Mouse (Mus musculus): ENCODE data around the gene Sar1b.
"Not testable (repeated sequence)": the region's sequence is repeated elsewhere in the genome, so short reads cannot be mapped to it uniquely, and the experiment has no call there.

The Sar1b gene

GRCm38 (mm10) chr11:51780773-51781267 is 17.3 kb downstream of the Sar1b start:
- DNase-seq = no peak

- DNase-seq = no peak
Measured at GRCm38 (mm10) chr11:51782721-51783120, 19.2 kb downstream of the Sar1b start.

- DNase-seq = peak; percentile 72 to 76
Measured at GRCm38 (mm10) chr11:51785926-51786325, 22.4 kb downstream of the Sar1b start.

- not testable (repeated sequence) for DNase-seq
Measured at GRCm38 (mm10) chr11:51789735-51790134, 26.2 kb downstream of the Sar1b start.

GRCm38 (mm10) chr11:51790662-51791061 is 27.2 kb downstream of the Sar1b start:
- no peak for DNase-seq

GRCm38 (mm10) chr11:51796272-51796671 is 32.8 kb downstream of the Sar1b start:
- DNase-seq = no peak

GRCm38 (mm10) chr11:51800634-51801325 is 37.3 kb downstream of the Sar1b start:
- DNase-seq = peak; percentile 31 to 33

GRCm38 (mm10) chr11:51805221-51805981 is 41.9 kb downstream of the Sar1b start:
- peak; percentile 81 to 87 for DNase-seq

- no peak for DNase-seq
Measured at GRCm38 (mm10) chr11:51807108-51807879, 43.8 kb downstream of the Sar1b start.

GRCm38 (mm10) chr11:51809632-51810224 is 46.2 kb downstream of the Sar1b start:
- DNase-seq = peak; percentile 57 to 58

GRCm38 (mm10) chr11:51811230-51811629 is 47.7 kb downstream of the Sar1b start:
- DNase-seq = peak; percentile 41 to 46

- DNase-seq = no peak
Measured at GRCm38 (mm10) chr11:51812022-51812546, 48.6 kb downstream of the Sar1b start.

- peak; percentile 98 for DNase-seq
Measured at GRCm38 (mm10) chr11:51817756-51818155, 54.3 kb downstream of the Sar1b start.

- no peak for DNase-seq
Measured at GRCm38 (mm10) chr11:51818837-51819236, 55.4 kb downstream of the Sar1b start.

- DNase-seq = peak; percentile 73 to 75
Measured at GRCm38 (mm10) chr11:51819964-51820363, 56.5 kb downstream of the Sar1b start.

GRCm38 (mm10) chr11:51820861-51821260 is 57.4 kb downstream of the Sar1b start:
- DNase-seq = peak; percentile 87 to 88

GRCm38 (mm10) chr11:51822736-51823135 is 59.2 kb downstream of the Sar1b start:
- no peak for DNase-seq

GRCm38 (mm10) chr11:51823271-51823670 is 59.8 kb downstream of the Sar1b start:
- DNase-seq = no peak

- DNase-seq = no peak
Measured at GRCm38 (mm10) chr11:51823963-51824753, 60.7 kb downstream of the Sar1b start.

- DNase-seq = no peak
Measured at GRCm38 (mm10) chr11:51824867-51825424, 61.5 kb downstream of the Sar1b start.
